In the genomic region with DNA sequence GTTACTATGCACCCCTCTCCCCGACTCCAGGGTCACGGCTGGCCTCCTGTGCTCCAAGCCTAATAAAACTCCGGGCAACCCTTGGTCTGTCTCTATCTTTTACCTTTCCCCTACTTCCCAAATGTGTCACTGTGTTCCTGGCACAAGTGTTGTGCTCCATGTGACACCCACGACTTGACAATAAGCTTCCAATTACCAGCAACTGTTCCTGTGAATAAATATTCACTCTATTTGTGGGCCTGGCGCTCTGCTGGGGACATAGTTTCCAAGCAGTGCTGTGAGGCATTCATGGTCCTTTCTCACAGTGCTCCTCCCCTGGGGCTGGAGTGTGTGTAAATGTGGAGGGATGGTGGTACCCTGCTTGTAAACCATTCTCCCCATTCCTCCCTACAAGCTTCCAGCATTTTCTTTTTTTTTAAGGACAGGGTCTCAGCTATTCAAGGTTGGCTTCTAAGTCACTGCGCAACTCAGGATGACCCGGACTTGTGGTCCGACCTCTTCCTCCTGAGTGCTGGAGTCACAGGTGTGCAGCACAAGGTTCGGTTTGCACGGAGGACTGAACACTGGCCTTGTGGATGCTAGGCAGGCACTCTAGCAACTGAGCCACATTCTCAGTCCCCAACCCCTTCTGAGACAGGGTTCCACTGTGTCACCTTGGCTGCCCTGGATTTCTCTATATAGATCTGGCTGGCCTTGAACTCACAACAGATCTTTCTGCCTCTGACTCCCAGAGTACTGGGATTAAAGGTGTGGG, we compare ENCODE assay signal across 20 mouse cellular contexts. TPM values are rescaled to one million over a fixed set of nuclear protein-coding genes. Genes with fewer than 3 reads are reported as not detected.
A peak's percentile ranks its signal among the peaks of the same experiment; 100 is the strongest.
DNase-seq lines count a peak whose midpoint lies in the region; ATAC-seq and TF ChIP-seq lines count a peak whose summit lies in the region.
"Had no signal": no experiment of that assay in that cellular context is flagged by ENCODE, and none has a peak within 500 bp of the region (broad histone marks: within the 10 kb centered on the region; RNA-seq: fewer than 3 reads in every experiment).

No protein-coding gene starts in this region.

- peaks cover 8% of the 10 kb centered on the region for H3K4me1 ChIP-seq in heart, adult 2 months (ENCODE audit: control insufficient read depth, insufficient read depth, low read length)
- peaks cover 5% of the 10 kb centered on the region for H3K4me1 ChIP-seq in heart, embryonic 10.5 days
- H3K4me1 ChIP-seq in midbrain, postnatal 0 days (ENCODE audit: insufficient read depth, low read length), result no peaks in the 10 kb centered on the region
- H3K4me1 ChIP-seq in midbrain, embryonic 11.5 days (ENCODE audit: control insufficient read depth, insufficient read depth, low read length), result no peaks in the 10 kb centered on the region; the same call in 1 of the 2 replicates
- H3K4me1 ChIP-seq in forebrain, embryonic 15.5 days, result no peaks in the 10 kb centered on the region

- DNase-seq in heart, adult 2 months, result peak in 1 of 2 experiments; percentile 64
- no peak for DNase-seq in heart, embryonic 10.5 days (ENCODE audit: low spot score)
- DNase-seq in midbrain, postnatal 0 days (ENCODE audit: low spot score), result peak; percentile 20
- DNase-seq in midbrain, embryonic 11.5 days (ENCODE audit: low spot score, missing footprints), result no peak
- peak; percentile 30 for DNase-seq in heart, postnatal 4 days
- DNase-seq in cerebellum, adult 9-10 months, result no peak
- DNase-seq: adrenal gland, postnatal 25 days; cerebellum, adult 9-11 months; embryo, embryonic 11 days; kidney, adult 8-10 months; kidney, postnatal 4 days had no signal

- no peaks in the 10 kb centered on the region for H3K27me3 ChIP-seq in heart, adult 2 months (ENCODE audit: control insufficient read depth, insufficient read depth, low read length)
- no peaks in the 10 kb centered on the region for H3K27me3 ChIP-seq in heart, embryonic 10.5 days (ENCODE audit: insufficient read depth, poor library complexity, severe bottlenecking)
- no peaks in the 10 kb centered on the region for H3K27me3 ChIP-seq in midbrain, postnatal 0 days (ENCODE audit: insufficient read depth, low read length)
- no peaks in the 10 kb centered on the region for H3K27me3 ChIP-seq in midbrain, embryonic 11.5 days (ENCODE audit: control insufficient read depth, insufficient read depth, low read length)
- no peaks in the 10 kb centered on the region for H3K27me3 ChIP-seq in forebrain, embryonic 15.5 days
- H3K27me3 ChIP-seq: embryonic facial prominence, embryonic 15.5 days; limb, embryonic 15.5 days; lung, embryonic 15.5 days; midbrain, embryonic 12.5 days; stomach, embryonic 15.5 days had no signal

- H3K4me2 ChIP-seq in midbrain, postnatal 0 days (ENCODE audit: low read depth, low read length, poor library complexity, severe bottlenecking), result no peak overlapping the region
- H3K4me2 ChIP-seq in midbrain, embryonic 11.5 days, result no peak overlapping the region
- no peak overlapping the region for H3K4me2 ChIP-seq in forebrain, embryonic 15.5 days (replicated peaks)
- H3K4me2 ChIP-seq: embryonic facial prominence, embryonic 15.5 days; limb, embryonic 15.5 days; lung, embryonic 15.5 days; midbrain, embryonic 12.5 days; stomach, embryonic 15.5 days had no signal

- no peak for TF ChIP-seq CTCF in heart, adult 2 months (IDR thresholded peaks at IDR 0.05)
- no peak for TF ChIP-seq CTCF in midbrain, postnatal 0 days (IDR thresholded peaks at IDR 0.05)

- H3K27ac ChIP-seq in heart, adult 2 months, result peak overlapping the region; percentile 87
- H3K27ac ChIP-seq in heart, embryonic 10.5 days, result no peak overlapping the region
- H3K27ac ChIP-seq in midbrain, postnatal 0 days (ENCODE audit: low read depth, low read length), result no peak overlapping the region
- no peak overlapping the region for H3K27ac ChIP-seq in midbrain, embryonic 11.5 days (ENCODE audit: low read depth, low read length)
- no peak overlapping the region for H3K27ac ChIP-seq in forebrain, embryonic 15.5 days (replicated peaks)
- H3K27ac ChIP-seq: embryonic facial prominence, embryonic 15.5 days; forebrain, embryonic 10.5 days; hindbrain, embryonic 10.5 days; limb, embryonic 15.5 days; lung, embryonic 15.5 days; macrophage; midbrain, embryonic 12.5 days; stomach, embryonic 15.5 days had no signal

- no peaks in the 10 kb centered on the region for H3K36me3 ChIP-seq in heart, adult 2 months (ENCODE audit: control insufficient read depth, insufficient read depth, low read length)
- peaks cover 9% of the 10 kb centered on the region; the same call in 1 of the 2 replicates for H3K36me3 ChIP-seq in heart, embryonic 10.5 days
- peaks cover 15% of the 10 kb centered on the region for H3K36me3 ChIP-seq in midbrain, postnatal 0 days (ENCODE audit: insufficient read depth, low read length)
- H3K36me3 ChIP-seq in midbrain, embryonic 11.5 days (ENCODE audit: control insufficient read depth, insufficient read depth, low read length), result no peaks in the 10 kb centered on the region
- peaks cover 7% of the 10 kb centered on the region; the same call in 1 of the 2 replicates for H3K36me3 ChIP-seq in forebrain, embryonic 15.5 days

- ATAC-seq in midbrain, postnatal 0 days (ENCODE audit: low FRiP score), result no peak
- ATAC-seq in midbrain, embryonic 11.5 days (ENCODE audit: low FRiP score), result no peak
- ATAC-seq in forebrain, embryonic 15.5 days (replicated peaks), result no peak

- H3K79me2 ChIP-seq in heart, adult 2 months (replicated peaks; ENCODE audit: control insufficient read depth, insufficient read depth, low read length), result no peaks in the 10 kb centered on the region

- TF ChIP-seq POLR2A in heart, adult 2 months (IDR thresholded peaks at IDR 0.05; ENCODE audit: insufficient read depth, low read depth, low read length), result peak; percentile 61; the same call in 1 of the 2 replicates

- H3K4me3 ChIP-seq in heart, adult 2 months, result no peak overlapping the region
- H3K4me3 ChIP-seq in heart, embryonic 10.5 days, result no peak overlapping the region
- no peak overlapping the region for H3K4me3 ChIP-seq in midbrain, postnatal 0 days (ENCODE audit: low read depth, low read length)
- no peak overlapping the region for H3K4me3 ChIP-seq in midbrain, embryonic 11.5 days (ENCODE audit: low read depth, low read length)
- H3K4me3 ChIP-seq in forebrain, embryonic 15.5 days, result no peak overlapping the region
- H3K4me3 ChIP-seq: embryonic facial prominence, embryonic 15.5 days; forebrain, embryonic 10.5 days; hindbrain, embryonic 10.5 days; limb, embryonic 15.5 days; lung, embryonic 15.5 days; midbrain, embryonic 12.5 days; stomach, embryonic 15.5 days had no signal

- no peaks in the 10 kb centered on the region for H3K9me3 ChIP-seq in heart, embryonic 10.5 days
- no peaks in the 10 kb centered on the region for H3K9me3 ChIP-seq in midbrain, postnatal 0 days (ENCODE audit: low read length)
- H3K9me3 ChIP-seq in midbrain, embryonic 11.5 days (ENCODE audit: control insufficient read depth, low read length), result no peaks in the 10 kb centered on the region
- H3K9me3 ChIP-seq in forebrain, embryonic 15.5 days, result no peaks in the 10 kb centered on the region
- H3K9me3 ChIP-seq: embryonic facial prominence, embryonic 15.5 days; forebrain, embryonic 10.5 days; hindbrain, embryonic 10.5 days; limb, embryonic 15.5 days; lung, embryonic 15.5 days; midbrain, embryonic 12.5 days; stomach, embryonic 15.5 days had no signal

- TF ChIP-seq EP300 in heart, adult 2 months (IDR thresholded peaks at IDR 0.05; ENCODE audit: insufficient read depth, low read depth, low read length), result peak; percentile 91

- intact Hi-C loops in heart, adult 2 months (cut with DNase I), result no loop called here

- WGBS in heart, adult 2 months, result 64% methylated on average over 10 of the region's 10 CpGs
- WGBS in heart, embryonic 10.5 days, result 87% methylated on average over 10 of the region's 10 CpGs
- WGBS in midbrain, postnatal 0 days, result 86% methylated on average over 10 of the region's 10 CpGs
- WGBS in midbrain, embryonic 11.5 days, result 91% methylated on average over 10 of the region's 10 CpGs
- WGBS in forebrain, embryonic 15.5 days, result 79% methylated on average over 10 of the region's 10 CpGs

- no peak overlapping the region for H3K9ac ChIP-seq in heart, adult 2 months (ENCODE audit: low read depth, low read length)
- no peak overlapping the region for H3K9ac ChIP-seq in midbrain, postnatal 0 days (replicated peaks; ENCODE audit: low read length, poor library complexity, severe bottlenecking)
- H3K9ac ChIP-seq in midbrain, embryonic 11.5 days (ENCODE audit: low read length), result no peak overlapping the region
- H3K9ac ChIP-seq in forebrain, embryonic 15.5 days (replicated peaks), result no peak overlapping the region
- H3K9ac ChIP-seq: embryonic facial prominence, embryonic 15.5 days; limb, embryonic 15.5 days; lung, embryonic 15.5 days; midbrain, embryonic 12.5 days; stomach, embryonic 15.5 days had no signal

RNA-seq across cellular contexts. Expression of gene Capg, which starts 26.6 kb away (rescaled TPM):
- 10 to 100 TPM in 1 of 2 experiments, 1 to 10 TPM in 1; 9.5 to 10.8 TPM for total RNA-seq in heart, adult 2 months (2021)
- polyA plus RNA-seq in heart, adult 2 months (2012; rRNA removed), result 12.6 and 16.1 TPM in 2 replicates
- 23.2 and 23.8 TPM in 2 replicates for polyA plus RNA-seq in heart, embryonic 10.5 days (2016; fragmentation: Nextera tagmentation; extraction: Ambion mirVana)
- 6.7 and 12.2 TPM in 2 replicates for total RNA-seq in midbrain, postnatal 0 days (2014; rRNA removed)
- 6.3 and 8.0 TPM in 2 replicates for polyA plus RNA-seq in midbrain, postnatal 0 days (2015; fragmentation: Nextera tagmentation; extraction: Ambion mirVana)
- polyA plus RNA-seq in midbrain, embryonic 11.5 days (2014; fragmentation: Nextera tagmentation; extraction: Ambion mirVana), result 6.6 and 8.0 TPM in 2 replicates
- total RNA-seq in heart, postnatal 4 days (2021), result 10 to 100 TPM; 11.5 to 12.9 TPM
- 3.5 and 4.8 TPM in 2 replicates for polyA plus RNA-seq in forebrain, embryonic 15.5 days (2015; fragmentation: Nextera tagmentation; extraction: Ambion mirVana)

RNA-seq across cellular contexts. Expression of gene Elmod3, which starts 27.4 kb away (rescaled TPM):
- 10 to 100 TPM; 12.8 to 16.5 TPM for total RNA-seq in heart, adult 2 months (2021)
- polyA plus RNA-seq in heart, adult 2 months (2012; rRNA removed), result 25.5 and 32.8 TPM in 2 replicates
- polyA plus RNA-seq in heart, embryonic 10.5 days (2016; fragmentation: Nextera tagmentation; extraction: Ambion mirVana), result 12.9 and 13.3 TPM in 2 replicates
- 12.5 and 18.3 TPM in 2 replicates for total RNA-seq in midbrain, postnatal 0 days (2014; rRNA removed)
- 16.0 and 17.9 TPM in 2 replicates for polyA plus RNA-seq in midbrain, postnatal 0 days (2015; fragmentation: Nextera tagmentation; extraction: Ambion mirVana)
- 15.4 and 17.4 TPM in 2 replicates for polyA plus RNA-seq in midbrain, embryonic 11.5 days (2014; fragmentation: Nextera tagmentation; extraction: Ambion mirVana)
- 10 to 100 TPM in 1 of 2 experiments, 1 to 10 TPM in 1; 7.6 to 10.2 TPM for total RNA-seq in heart, postnatal 4 days (2021)
- polyA plus RNA-seq in forebrain, embryonic 15.5 days (2015; fragmentation: Nextera tagmentation; extraction: Ambion mirVana), result 15.6 and 16.0 TPM in 2 replicates

RNA-seq across cellular contexts. Expression of gene Retsat, which starts 27.5 kb away (rescaled TPM):
- total RNA-seq in heart, adult 2 months (2021), result 100 to 1,000 TPM; 155 to 181 TPM
- polyA plus RNA-seq in heart, adult 2 months (2012; rRNA removed), result 57.1 and 83.3 TPM in 2 replicates
- 13.5 and 17.0 TPM in 2 replicates for polyA plus RNA-seq in heart, embryonic 10.5 days (2016; fragmentation: Nextera tagmentation; extraction: Ambion mirVana)
- 4.4 and 4.5 TPM in 2 replicates for total RNA-seq in midbrain, postnatal 0 days (2014; rRNA removed)
- 6.8 and 7.5 TPM in 2 replicates for polyA plus RNA-seq in midbrain, postnatal 0 days (2015; fragmentation: Nextera tagmentation; extraction: Ambion mirVana)
- 5.0 and 6.8 TPM in 2 replicates for polyA plus RNA-seq in midbrain, embryonic 11.5 days (2014; fragmentation: Nextera tagmentation; extraction: Ambion mirVana)
- total RNA-seq in heart, postnatal 4 days (2021), result 100 to 1,000 TPM in 1 of 2 experiments, 10 to 100 TPM in 1; 91.3 to 105 TPM
- 4.1 and 5.3 TPM in 2 replicates for polyA plus RNA-seq in forebrain, embryonic 15.5 days (2015; fragmentation: Nextera tagmentation; extraction: Ambion mirVana)

RNA-seq across cellular contexts. Expression of gene Tgoln1, which starts 46.0 kb away (rescaled TPM):
- 10 to 100 TPM; 60.1 to 68.0 TPM for total RNA-seq in heart, adult 2 months (2021)
- 29.0 and 55.7 TPM in 2 replicates for polyA plus RNA-seq in heart, adult 2 months (2012; rRNA removed)
- polyA plus RNA-seq in heart, embryonic 10.5 days (2016; fragmentation: Nextera tagmentation; extraction: Ambion mirVana), result 27.9 and 29.1 TPM in 2 replicates
- 34.2 and 36.2 TPM in 2 replicates for total RNA-seq in midbrain, postnatal 0 days (2014; rRNA removed)
- polyA plus RNA-seq in midbrain, postnatal 0 days (2015; fragmentation: Nextera tagmentation; extraction: Ambion mirVana), result 37.7 and 39.2 TPM in 2 replicates
- 48.7 and 48.9 TPM in 2 replicates for polyA plus RNA-seq in midbrain, embryonic 11.5 days (2014; fragmentation: Nextera tagmentation; extraction: Ambion mirVana)
- 10 to 100 TPM; 31.2 to 32.5 TPM for total RNA-seq in heart, postnatal 4 days (2021)
- polyA plus RNA-seq in forebrain, embryonic 15.5 days (2015; fragmentation: Nextera tagmentation; extraction: Ambion mirVana), result 31.5 and 33.5 TPM in 2 replicates

RNA-seq across cellular contexts. Expression of gene Sh2d6, which starts 49.3 kb away (rescaled TPM):
- not detected for total RNA-seq in heart, adult 2 months (2021)
- polyA plus RNA-seq in heart, adult 2 months (2012; rRNA removed), result 0.21 TPM in 1 of 2 replicates, not detected in the other
- polyA plus RNA-seq in heart, embryonic 10.5 days (2016; fragmentation: Nextera tagmentation; extraction: Ambion mirVana), result 0.15 TPM in 1 of 2 replicates, not detected in the other
- 0.28 TPM in 1 of 2 replicates, not detected in the other for total RNA-seq in midbrain, postnatal 0 days (2014; rRNA removed)
- polyA plus RNA-seq in midbrain, postnatal 0 days (2015; fragmentation: Nextera tagmentation; extraction: Ambion mirVana), result 0.25 and 0.48 TPM in 2 replicates
- polyA plus RNA-seq in midbrain, embryonic 11.5 days (2014; fragmentation: Nextera tagmentation; extraction: Ambion mirVana), result 0.41 TPM in 1 of 2 replicates, not detected in the other
- under 1 TPM in 1 of 2 experiments, not detected in 1; 0.20 TPM for total RNA-seq in heart, postnatal 4 days (2021)
- 0.37 and 0.55 TPM in 2 replicates for polyA plus RNA-seq in forebrain, embryonic 15.5 days (2015; fragmentation: Nextera tagmentation; extraction: Ambion mirVana)
- polyA plus RNA-seq: lung, embryonic 15.5 days had no signal

Comparison
In these comparisons a context has a peak if more than half of its experiments do, and no peak if none do; other contexts are left out.
1. DNase-seq: peak in midbrain, postnatal 0 days (single experiment) and heart, postnatal 4 days (single experiment); none in heart, embryonic 10.5 days (single experiment), midbrain, embryonic 11.5 days (single experiment) and cerebellum, adult 9-10 months (single experiment).